ENCODE assay signal across 15 mouse cellular contexts in the genomic region with DNA sequence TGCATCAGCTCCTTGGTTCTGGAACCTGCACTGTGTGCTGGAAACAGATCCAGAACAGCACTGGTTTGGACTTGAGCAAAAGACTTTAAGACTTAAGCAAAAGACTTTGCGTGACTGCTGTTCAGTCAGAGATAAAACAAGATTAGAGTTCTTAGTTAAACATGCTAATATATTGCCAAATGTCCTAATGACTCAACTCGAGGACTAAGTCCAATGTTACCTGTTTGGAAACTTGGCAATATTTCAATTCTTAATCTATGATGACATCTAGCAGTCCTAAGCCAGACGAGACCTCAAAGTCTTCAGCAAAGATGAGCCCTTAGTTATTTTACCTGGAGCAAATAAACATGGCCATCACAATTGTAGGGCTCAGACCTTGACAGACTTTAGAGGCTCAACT. TPM values are rescaled to one million over a fixed set of nuclear protein-coding genes. Genes with fewer than 3 reads are reported as not detected.
"Had no signal": no experiment of that assay in that cellular context is flagged by ENCODE, and none has a peak within 500 bp of the region (broad histone marks: within the 10 kb centered on the region; RNA-seq: fewer than 3 reads in every experiment).

No protein-coding gene starts in this region.

- ATAC-seq: midbrain, embryonic 13.5 days had no signal

- H3K9ac ChIP-seq: hindbrain, embryonic 15.5 days; limb, embryonic 13.5 days; liver, embryonic 14.5 days; lung, embryonic 15.5 days; midbrain, embryonic 13.5 days had no signal

- H3K36me3 ChIP-seq: hindbrain, embryonic 15.5 days; limb, embryonic 13.5 days; lung, embryonic 15.5 days; midbrain, embryonic 13.5 days had no signal

- H3K4me1 ChIP-seq: limb, embryonic 13.5 days had no signal

- H3K4me3 ChIP-seq: hindbrain, embryonic 15.5 days; limb, embryonic 13.5 days; lung, embryonic 15.5 days; midbrain, embryonic 13.5 days had no signal

- H3K4me2 ChIP-seq: hindbrain, embryonic 15.5 days; limb, embryonic 13.5 days; lung, embryonic 15.5 days; midbrain, embryonic 13.5 days had no signal

- DNase-seq: kidney, adult 8-10 months; kidney, postnatal 10 days; left cerebral cortex, postnatal 4 days; right cerebral cortex, adult 18-20 months; right cerebral cortex, postnatal 25 days; spleen, adult 18-20 months; thymus, postnatal 4 days had no signal

- H3K9me3 ChIP-seq: hindbrain, embryonic 15.5 days; lung, embryonic 15.5 days; midbrain, embryonic 13.5 days had no signal

- H3K27ac ChIP-seq: hindbrain, embryonic 15.5 days; limb, embryonic 13.5 days; liver, embryonic 14.5 days; lung, embryonic 15.5 days; midbrain, embryonic 13.5 days had no signal

- H3K27me3 ChIP-seq: hindbrain, embryonic 15.5 days; limb, embryonic 13.5 days; lung, embryonic 15.5 days; midbrain, embryonic 13.5 days had no signal

RNA-seq across cellular contexts. Expression of a gene that starts 41.5 kb away (rescaled TPM):
- polyA plus RNA-seq: hindbrain, embryonic 15.5 days; limb, embryonic 13.5 days; liver, embryonic 14.5 days; midbrain, embryonic 13.5 days; midbrain, postnatal 0 days; neural tube, embryonic 14.5 days; stomach, embryonic 16.5 days had no signal

RNA-seq across cellular contexts. Expression of a gene that starts 56.9 kb away (rescaled TPM):
- polyA plus RNA-seq: hindbrain, embryonic 15.5 days; limb, embryonic 13.5 days; lung, embryonic 15.5 days; midbrain, embryonic 13.5 days; midbrain, postnatal 0 days; neural tube, embryonic 14.5 days had no signal
